Mouse (Mus musculus): ENCODE data around the gene Ptpra. TPM values are rescaled to one million over a fixed set of nuclear protein-coding genes. Genes with fewer than 3 reads are reported as not detected.
A peak's percentile ranks its signal among the peaks of the same experiment; 100 is the strongest.
"Not testable (repeated sequence)": the region's sequence is repeated elsewhere in the genome, so short reads cannot be mapped to it uniquely, and the experiment has no call there.

Ptpra gene
- polyA plus RNA-seq, 1 experiment = 113 TPM

DNA sequence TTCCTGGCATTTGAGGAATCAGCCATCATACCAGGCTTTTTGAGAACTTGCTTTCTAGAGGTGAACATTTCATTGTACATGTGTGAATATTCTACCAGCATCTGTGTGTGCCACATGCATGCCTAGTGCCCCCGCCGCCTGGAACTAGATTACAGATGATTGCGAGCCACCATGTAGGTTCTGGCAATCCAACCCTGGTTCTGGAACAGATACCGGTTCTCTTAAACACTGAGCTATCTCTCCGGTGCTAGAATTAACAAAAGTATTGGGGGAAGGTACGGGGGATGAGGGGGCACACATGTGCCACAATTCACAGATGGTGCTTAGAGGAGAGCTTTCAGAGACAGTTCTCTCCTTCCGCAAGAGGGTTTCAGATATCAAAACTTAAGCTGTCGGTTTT lies 63.8 kb downstream of the Ptpra start:
- DNase-seq = no peak
- Histone ChIP-seq H3K27me3 (ENCODE audit: control insufficient read depth, insufficient read depth, low read length) (no peaks in the 10 kb centered on the region), H3K27ac (ENCODE audit: control insufficient read depth, insufficient read depth, low read length) (no peak overlapping the region), H3K4me3 (ENCODE audit: control insufficient read depth, insufficient read depth, low read length) (no peak overlapping the region), H3K36me3 (ENCODE audit: control insufficient read depth, insufficient read depth, low read length) (peaks cover 6% of the 10 kb centered on the region), H3K4me1 (replicated peaks; ENCODE audit: control insufficient read depth, insufficient read depth, low read length) (no peaks in the 10 kb centered on the region; the same call in 1 of the 2 replicates)
- WGBS = 97% methylated on average over 8 of the region's 8 CpGs
- TF ChIP-seq CTCF (IDR thresholded peaks at IDR 0.05; ENCODE audit: borderline replicate concordance, control insufficient read depth, extremely low read depth, insufficient read depth, low read length, poor library complexity) (no peak), POLR2A (IDR thresholded peaks at IDR 0.05; ENCODE audit: control insufficient read depth, extremely low read depth, insufficient read depth, low read length, poor library complexity) (no peak)

DNA sequence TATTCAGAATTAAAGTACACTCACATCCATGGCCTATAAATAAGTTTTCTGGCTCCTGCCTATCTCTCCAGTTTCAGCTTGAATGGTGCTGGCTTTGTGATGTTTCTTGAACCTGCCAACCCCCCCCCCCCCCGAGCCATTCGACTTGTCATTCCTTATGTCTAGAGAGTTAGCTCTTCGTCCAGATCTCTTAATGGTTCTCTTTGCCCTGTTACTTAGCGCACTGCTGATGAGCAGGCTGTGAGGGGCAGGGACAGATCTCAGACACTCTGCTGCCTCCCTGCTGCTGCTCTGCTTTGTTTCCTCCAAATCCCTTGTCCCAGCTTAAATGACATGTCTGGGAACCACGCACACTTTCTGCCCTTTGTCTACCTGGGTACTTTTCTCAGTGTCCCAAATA lies 65.7 kb downstream of the Ptpra start:
- WGBS = 95% methylated on average over 5 of the region's 5 CpGs

DNA sequence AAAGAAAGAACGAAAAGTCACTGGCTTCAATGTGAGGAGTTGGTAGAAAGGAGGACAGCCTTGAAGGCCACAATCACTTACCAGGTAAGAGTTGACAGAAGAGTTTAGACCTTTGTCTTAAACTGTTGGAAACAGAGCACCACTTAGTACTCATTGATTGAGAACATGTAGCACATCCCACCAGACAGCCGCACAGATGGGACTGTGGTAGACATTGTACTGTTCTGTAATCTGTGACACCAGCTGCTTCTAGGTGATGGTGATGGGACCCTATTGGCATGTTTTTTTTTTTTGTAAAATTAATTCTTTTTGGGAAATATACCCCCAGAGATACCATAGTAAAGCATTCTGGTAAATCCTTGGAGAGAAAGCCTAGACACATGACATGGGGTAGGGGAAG lies 71.8 kb downstream of the Ptpra start:
- Histone ChIP-seq H3K27ac (ENCODE audit: control insufficient read depth, insufficient read depth, low read length) (no peak overlapping the region), H3K4me1 (replicated peaks; ENCODE audit: control insufficient read depth, insufficient read depth, low read length) (no peaks in the 10 kb centered on the region; the same call in 1 of the 2 replicates), H3K4me3 (ENCODE audit: control insufficient read depth, insufficient read depth, low read length) (no peak overlapping the region), H3K36me3 (ENCODE audit: control insufficient read depth, insufficient read depth, low read length) (peaks cover 48% of the 10 kb centered on the region), H3K27me3 (ENCODE audit: control insufficient read depth, insufficient read depth, low read length) (no peaks in the 10 kb centered on the region)
- 96% methylated on average over 2 of the region's 2 CpGs for WGBS
- DNase-seq = no peak
- TF ChIP-seq POLR2A (IDR thresholded peaks at IDR 0.05; ENCODE audit: control insufficient read depth, extremely low read depth, insufficient read depth, low read length, poor library complexity) = no peak
- TF ChIP-seq CTCF (IDR thresholded peaks at IDR 0.05; ENCODE audit: borderline replicate concordance, control insufficient read depth, extremely low read depth, insufficient read depth, low read length, poor library complexity) = no peak

More for the DNA sequence above, 65.7 kb downstream of the Ptpra start:
- peaks cover 23% of the 10 kb centered on the region for H3K36me3 ChIP-seq (ENCODE audit: control insufficient read depth, insufficient read depth, low read length)
- no peak for TF ChIP-seq CTCF (IDR thresholded peaks at IDR 0.05; ENCODE audit: borderline replicate concordance, control insufficient read depth, extremely low read depth, insufficient read depth, low read length, poor library complexity)
- TF ChIP-seq POLR2A (IDR thresholded peaks at IDR 0.05; ENCODE audit: control insufficient read depth, extremely low read depth, insufficient read depth, low read length, poor library complexity) = no peak
- no peak overlapping the region for H3K4me3 ChIP-seq (ENCODE audit: control insufficient read depth, insufficient read depth, low read length)
- DNase-seq = no peak
- H3K27ac ChIP-seq (ENCODE audit: control insufficient read depth, insufficient read depth, low read length) = no peak overlapping the region
- no peaks in the 10 kb centered on the region; the same call in 1 of the 2 replicates for H3K4me1 ChIP-seq (replicated peaks; ENCODE audit: control insufficient read depth, insufficient read depth, low read length)
- H3K27me3 ChIP-seq (ENCODE audit: control insufficient read depth, insufficient read depth, low read length) = no peaks in the 10 kb centered on the region

DNA sequence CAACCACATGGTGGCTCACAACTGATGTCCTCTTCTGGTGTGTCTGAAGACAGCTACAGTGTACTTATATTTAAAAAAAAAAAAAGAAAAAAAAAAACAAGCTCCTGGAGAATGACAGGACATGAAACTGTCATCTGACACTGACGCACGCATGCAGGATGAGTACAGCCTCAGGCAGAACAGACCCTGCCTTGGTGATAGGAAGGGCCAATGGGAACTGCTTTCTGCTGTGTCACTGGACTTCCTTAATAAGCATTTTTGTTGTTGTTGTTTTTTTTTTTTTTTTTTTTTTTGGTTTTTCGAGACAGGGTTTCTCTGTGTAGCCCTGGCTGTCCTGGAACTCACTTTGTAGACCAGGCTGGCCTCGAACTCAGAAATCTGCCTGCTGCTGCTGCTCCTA lies 75.4 kb downstream of the Ptpra start:
- not testable (repeated sequence) for H3K27me3 ChIP-seq (ENCODE audit: control insufficient read depth, insufficient read depth, low read length); DNase-seq; H3K4me3 ChIP-seq (ENCODE audit: control insufficient read depth, insufficient read depth, low read length); H3K27ac ChIP-seq (ENCODE audit: control insufficient read depth, insufficient read depth, low read length)
- WGBS = 97% methylated on average over 3 of the region's 4 CpGs
- peaks cover 31% of the 10 kb centered on the region for H3K36me3 ChIP-seq (ENCODE audit: control insufficient read depth, insufficient read depth, low read length)
- peaks cover 13% of the 10 kb centered on the region for H3K4me1 ChIP-seq (replicated peaks; ENCODE audit: control insufficient read depth, insufficient read depth, low read length)

DNA sequence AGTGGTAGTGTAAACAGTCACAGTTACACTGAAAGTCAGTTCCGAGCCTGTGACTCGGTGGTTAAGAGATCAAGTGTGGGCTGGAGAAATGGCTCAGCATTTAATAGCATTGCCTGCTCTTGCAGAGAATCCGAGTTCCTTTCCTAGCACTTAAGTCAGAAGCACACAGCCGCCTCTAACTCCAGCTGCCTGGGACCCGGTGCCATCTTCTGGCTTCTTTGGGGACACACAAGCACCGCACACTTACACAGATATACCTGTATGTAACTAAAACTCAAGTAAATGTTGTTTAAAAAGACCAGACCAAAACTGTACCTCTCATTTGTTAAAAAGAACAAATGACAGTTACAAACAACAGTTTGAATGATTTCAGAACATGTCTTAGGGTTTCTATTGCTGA lies 78.4 kb downstream of the Ptpra start:
- no peak for DNase-seq
- Histone ChIP-seq H3K27ac (ENCODE audit: control insufficient read depth, insufficient read depth, low read length) (no peak overlapping the region), H3K36me3 (ENCODE audit: control insufficient read depth, insufficient read depth, low read length) (peaks cover 17% of the 10 kb centered on the region; the same call in 1 of the 2 replicates), H3K4me1 (replicated peaks; ENCODE audit: control insufficient read depth, insufficient read depth, low read length) (peaks cover 31% of the 10 kb centered on the region), H3K27me3 (ENCODE audit: control insufficient read depth, insufficient read depth, low read length) (no peaks in the 10 kb centered on the region), H3K4me3 (ENCODE audit: control insufficient read depth, insufficient read depth, low read length) (no peak overlapping the region)
- TF ChIP-seq CTCF (IDR thresholded peaks at IDR 0.05; ENCODE audit: borderline replicate concordance, control insufficient read depth, extremely low read depth, insufficient read depth, low read length, poor library complexity) (no peak), POLR2A (IDR thresholded peaks at IDR 0.05; ENCODE audit: control insufficient read depth, extremely low read depth, insufficient read depth, low read length, poor library complexity) (no peak)
- 97% methylated on average over 6 of the region's 6 CpGs for WGBS

DNA sequence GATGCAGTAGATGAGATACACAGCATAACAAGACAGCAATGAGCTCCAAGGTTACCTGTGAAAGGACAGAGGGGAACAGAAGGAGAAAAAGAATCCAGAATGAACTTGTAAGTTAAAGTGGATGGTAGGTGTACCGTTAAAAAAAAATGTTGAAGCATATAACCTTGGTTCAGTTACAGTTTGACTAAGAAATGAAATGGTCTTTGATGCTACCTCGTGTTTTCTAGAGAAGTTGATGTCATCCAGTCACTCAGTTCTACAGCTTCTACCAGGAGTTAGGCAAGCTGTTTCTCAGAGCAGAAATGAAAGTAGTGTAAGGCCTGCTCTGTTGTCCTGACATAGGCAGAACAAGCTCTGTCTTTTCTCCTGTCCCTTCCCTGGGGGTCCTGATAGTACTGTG lies 79.2 kb downstream of the Ptpra start:
- no peak for DNase-seq
- H3K4me3 ChIP-seq (ENCODE audit: control insufficient read depth, insufficient read depth, low read length) = no peak overlapping the region
- H3K27ac ChIP-seq (ENCODE audit: control insufficient read depth, insufficient read depth, low read length) = peak overlapping the region; percentile 29; the same call in 1 of the 2 replicates
- WGBS = 62% methylated on average over 2 of the region's 2 CpGs
- H3K36me3 ChIP-seq (ENCODE audit: control insufficient read depth, insufficient read depth, low read length) = peaks cover 15% of the 10 kb centered on the region; the same call in 1 of the 2 replicates
- TF ChIP-seq CTCF (IDR thresholded peaks at IDR 0.05; ENCODE audit: borderline replicate concordance, control insufficient read depth, extremely low read depth, insufficient read depth, low read length, poor library complexity) = no peak
- no peak for TF ChIP-seq POLR2A (IDR thresholded peaks at IDR 0.05; ENCODE audit: control insufficient read depth, extremely low read depth, insufficient read depth, low read length, poor library complexity)
- H3K27me3 ChIP-seq (ENCODE audit: control insufficient read depth, insufficient read depth, low read length) = no peaks in the 10 kb centered on the region
- H3K4me1 ChIP-seq (replicated peaks; ENCODE audit: control insufficient read depth, insufficient read depth, low read length) = peaks cover 37% of the 10 kb centered on the region

DNA sequence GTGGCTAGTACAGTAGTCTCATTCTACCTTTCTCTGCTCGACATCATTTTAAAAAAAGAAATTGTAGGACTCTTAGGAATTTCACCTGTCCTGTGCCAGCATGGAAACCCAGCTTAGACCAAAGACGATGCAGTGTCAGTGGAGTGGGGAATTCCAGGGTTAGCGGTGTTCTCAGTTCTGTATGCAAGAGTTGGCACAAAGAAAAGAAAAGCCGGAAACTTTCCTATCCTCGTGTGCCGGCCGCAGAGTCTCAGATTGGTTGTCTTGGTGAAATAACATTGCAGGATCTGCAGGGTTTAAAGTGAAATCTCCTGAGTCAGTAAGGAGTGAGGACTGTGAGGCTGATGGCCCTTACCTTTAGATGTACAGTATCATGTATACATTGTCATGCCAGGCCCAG lies 79.8 kb downstream of the Ptpra start:
- Histone ChIP-seq H3K4me1 (replicated peaks; ENCODE audit: control insufficient read depth, insufficient read depth, low read length) (peaks cover 42% of the 10 kb centered on the region), H3K27ac (ENCODE audit: control insufficient read depth, insufficient read depth, low read length) (no peak overlapping the region; the same call in 1 of the 2 replicates), H3K4me3 (ENCODE audit: control insufficient read depth, insufficient read depth, low read length) (no peak overlapping the region), H3K27me3 (ENCODE audit: control insufficient read depth, insufficient read depth, low read length) (no peaks in the 10 kb centered on the region), H3K36me3 (ENCODE audit: control insufficient read depth, insufficient read depth, low read length) (peaks cover 16% of the 10 kb centered on the region; the same call in 1 of the 2 replicates)
- no peak for TF ChIP-seq CTCF (IDR thresholded peaks at IDR 0.05; ENCODE audit: borderline replicate concordance, control insufficient read depth, extremely low read depth, insufficient read depth, low read length, poor library complexity)
- no peak for TF ChIP-seq POLR2A (IDR thresholded peaks at IDR 0.05; ENCODE audit: control insufficient read depth, extremely low read depth, insufficient read depth, low read length, poor library complexity)
- WGBS = 95% methylated on average over 7 of the region's 7 CpGs
- no peak for DNase-seq

Data from thymus, adult 2 months (tissue).